Comparison of ENCODE assay signal across 26 mouse cellular contexts in genomic region chr4:137281273-137281672, GRCm38 (mm10). TPM values are rescaled to one million over a fixed set of nuclear protein-coding genes. Genes with fewer than 3 reads are reported as not detected.
"Had no signal": no experiment of that assay in that cellular context is flagged by ENCODE, and none has a peak within 500 bp of the region (broad histone marks: within the 10 kb centered on the region; RNA-seq: fewer than 3 reads in every experiment).

No protein-coding gene starts in this region.

- H3K27ac ChIP-seq: heart, adult 2 months; heart, embryonic 13.5 days; heart, embryonic 15.5 days; hindbrain, embryonic 13.5 days; hindbrain, embryonic 15.5 days; hindbrain, postnatal 0 days; kidney, embryonic 15.5 days; kidney, postnatal 0 days; limb, embryonic 13.5 days; limb, embryonic 15.5 days; liver, embryonic 12.5 days had no signal

- ATAC-seq: hindbrain, postnatal 0 days; liver, embryonic 12.5 days had no signal

- DNase-seq: gastrocnemius, postnatal 14 days; gastrocnemius, postnatal 36 days; heart, adult 11 months; heart, adult 2 months; heart, postnatal 14 days; heart, postnatal 36 days; kidney, adult 11 months; kidney, adult 2 months; kidney, adult 9 months; kidney, postnatal 14 days; kidney, postnatal 36 days; layer of hippocampus, adult 9-11 months; layer of hippocampus, postnatal 36 days; left cerebral cortex, postnatal 4 days had no signal

- H3K9me3 ChIP-seq: heart, embryonic 13.5 days; heart, embryonic 15.5 days; hindbrain, embryonic 13.5 days; hindbrain, embryonic 15.5 days; kidney, embryonic 15.5 days; limb, embryonic 13.5 days; limb, embryonic 15.5 days; liver, embryonic 12.5 days had no signal

- H3K4me3 ChIP-seq: heart, adult 2 months; heart, embryonic 13.5 days; heart, embryonic 15.5 days; hindbrain, embryonic 13.5 days; hindbrain, embryonic 15.5 days; kidney, embryonic 15.5 days; limb, embryonic 13.5 days; limb, embryonic 15.5 days; liver, embryonic 12.5 days had no signal

- H3K9ac ChIP-seq: heart, embryonic 13.5 days; heart, embryonic 15.5 days; hindbrain, embryonic 13.5 days; hindbrain, embryonic 15.5 days; kidney, embryonic 15.5 days; limb, embryonic 13.5 days; limb, embryonic 15.5 days; liver, embryonic 12.5 days had no signal

- H3K4me2 ChIP-seq: heart, embryonic 11.5 days; heart, embryonic 13.5 days; heart, embryonic 15.5 days; hindbrain, embryonic 13.5 days; hindbrain, embryonic 15.5 days; liver, embryonic 12.5 days had no signal

- H3K36me3 ChIP-seq: heart, embryonic 13.5 days; heart, embryonic 15.5 days; hindbrain, embryonic 13.5 days; hindbrain, embryonic 15.5 days; kidney, embryonic 15.5 days; limb, embryonic 13.5 days; limb, embryonic 15.5 days; liver, embryonic 12.5 days had no signal

RNA-seq across cellular contexts. Expression of gene Wnt4, which starts 4.0 kb away (rescaled TPM):
- total RNA-seq: hematopoietic stem cell, adult 5-6 weeks had no signal
